Mouse (Mus musculus) small intestine, adult 2 months (tissue): Measurements from ENCODE around the gene Serinc4.

ENCODE experiments used
- CTCF ChIP-seq: fragments of 200-500 bp; IDR thresholded peaks from 2 replicates; pipeline ENCODE4 v1.5.1; 2012; ENCODE audit warnings: low read depth, mild to moderate bottlenecking, control low read depth, inconsistent platforms, low read length, moderate library complexity, mixed read lengths; ENCODE audit not compliant: insufficient replicate concordance, insufficient read length; ENCODE audit errors: extremely low read depth
- POLR2A ChIP-seq: fragments of 200-500 bp; IDR thresholded peaks from 2 replicates; pipeline ENCODE4 v1.6.1; 2012; ENCODE audit warnings: low read depth, mild to moderate bottlenecking, control low read depth, inconsistent platforms, low read length, moderate library complexity

GRCm38 (mm10) chr2:121474180-121474535 is 17.6 kb upstream of the Serinc4 start:
- no peak for TF ChIP-seq POLR2A
- TF ChIP-seq CTCF, result no peak
